Mouse (Mus musculus) hindbrain, embryonic 15.5 days (tissue): ENCODE measurements around the gene Ubxn11. TPM values are rescaled to one million over a fixed set of nuclear protein-coding genes. Genes with fewer than 3 reads are reported as not detected.

ENCODE experiments used
- ATAC-seq: fragments of 200-750 bp; cut with Nextera tagmentation; 2 replicates; pipeline ENCODE4 v1.8.0; 2017; ENCODE audit warnings: low read depth, moderate number of reproducible peaks, moderate TSS enrichment; ENCODE audit not compliant: low FRiP score
- H3K27ac ChIP-seq: fragments of 300-500 bp; sonication (generic); replicated peaks from 2 replicates; pipeline ENCODE4 v1.5.1; 2015; ENCODE audit warnings: mild to moderate bottlenecking, inconsistent platforms
- H3K27me3 ChIP-seq: fragments of 300-500 bp; sonication (generic); 2 replicates; pipeline ENCODE4 v1.6.1; 2015; ENCODE audit warnings: control low read depth, inconsistent platforms
- H3K36me3 ChIP-seq: fragments of 300-500 bp; sonication (generic); 2 replicates; pipeline ENCODE4 v1.6.1; 2015; ENCODE audit warnings: control low read depth, inconsistent platforms
- H3K4me1 ChIP-seq: fragments of 300-500 bp; sonication (generic); replicated peaks from 2 replicates; pipeline ENCODE4 v1.6.1; 2015; ENCODE audit warnings: control low read depth, inconsistent platforms
- H3K4me2 ChIP-seq: fragments of 300-500 bp; sonication (generic); 2 replicates; pipeline ENCODE4 v1.6.1; 2015; ENCODE audit warnings: moderate library complexity, mild to moderate bottlenecking, inconsistent platforms
- H3K4me3 ChIP-seq: fragments of 300-500 bp; sonication (generic); 2 replicates; pipeline ENCODE4 v1.5.1; 2015; ENCODE audit warnings: mild to moderate bottlenecking, inconsistent platforms
- H3K9ac ChIP-seq: fragments of 300-500 bp; sonication (generic); 2 replicates; pipeline ENCODE4 v1.6.1; 2015; ENCODE audit warnings: inconsistent platforms
- H3K9me3 ChIP-seq: fragments of 300-500 bp; sonication (generic); 2 replicates; pipeline ENCODE4 v1.6.1; 2016; ENCODE audit warnings: control low read depth, inconsistent platforms
- WGBS: fragments of 180-500 bp; shearing (Covaris S2); methylation state at CpG from one replicate; pipeline ENCODE4 v1.1.7; 2015; 5-methylcytosine and 5-hydroxymethylcytosine counted together
- polyA plus RNA-seq: library from polyadenylated mRNA; unstranded; fragments of >200 nt; fragmentation: Nextera tagmentation; extraction: Ambion mirVana; gene quantifications from 2 replicates; pipeline ENCODE4 v1.2.1, GENCODE M21; 2015

Ubxn11 gene
- polyA plus RNA-seq, 1 experiment from 2014 or later: 21.3 TPM

GRCm38 (mm10) chr4:134123147-134123546 lies 20.8 kb downstream of the Ubxn11 start:
- Histone ChIP-seq H3K4me3 (no peak overlapping the region), H3K9me3 (no peaks in the 10 kb centered on the region), H3K36me3 (no peaks in the 10 kb centered on the region), H3K9ac (no peak overlapping the region), H3K4me2 (no peak overlapping the region), H3K4me1 (peaks cover 29% of the 10 kb centered on the region), H3K27me3 (no peaks in the 10 kb centered on the region), H3K27ac (no peak overlapping the region)
- 94% methylated on average over 6 of the region's 6 CpGs for whole genome bisulfite sequencing
- ATAC-seq: no peak

- WGBS: 26% methylated on average over 17 of the region's 17 CpGs
- peak overlapping the region; percentile 28 for H3K4me2 ChIP-seq
- H3K4me3 ChIP-seq: no peak overlapping the region
- H3K9me3 ChIP-seq: no peaks in the 10 kb centered on the region
- no peak overlapping the region for H3K27ac ChIP-seq
- no peaks in the 10 kb centered on the region for H3K27me3 ChIP-seq
- no peaks in the 10 kb centered on the region for H3K36me3 ChIP-seq
- peaks cover 32% of the 10 kb centered on the region for H3K4me1 ChIP-seq
- H3K9ac ChIP-seq: no peak overlapping the region
- ATAC-seq: no peak
Measured at GRCm38 (mm10) chr4:134123680-134124551, 21.5 kb downstream of the Ubxn11 start.

- Histone ChIP-seq H3K4me2 (no peak overlapping the region), H3K27me3 (no peaks in the 10 kb centered on the region), H3K27ac (no peak overlapping the region), H3K4me3 (no peak overlapping the region), H3K9ac (no peak overlapping the region), H3K4me1 (peaks cover 38% of the 10 kb centered on the region), H3K36me3 (no peaks in the 10 kb centered on the region), H3K9me3 (no peaks in the 10 kb centered on the region)
- ATAC-seq: no peak
- 88% methylated on average over 15 of the region's 15 CpGs for whole genome bisulfite sequencing
Measured at GRCm38 (mm10) chr4:134125383-134126060, 23.2 kb downstream of the Ubxn11 start.

- 88% methylated on average over 21 of the region's 21 CpGs for WGBS
- peak overlapping the region; percentile 94; the same call in 1 of the 2 replicates for H3K4me2 ChIP-seq
Measured at GRCm38 (mm10) chr4:134126300-134127120, 24.1 kb downstream of the Ubxn11 start.

DNA sequence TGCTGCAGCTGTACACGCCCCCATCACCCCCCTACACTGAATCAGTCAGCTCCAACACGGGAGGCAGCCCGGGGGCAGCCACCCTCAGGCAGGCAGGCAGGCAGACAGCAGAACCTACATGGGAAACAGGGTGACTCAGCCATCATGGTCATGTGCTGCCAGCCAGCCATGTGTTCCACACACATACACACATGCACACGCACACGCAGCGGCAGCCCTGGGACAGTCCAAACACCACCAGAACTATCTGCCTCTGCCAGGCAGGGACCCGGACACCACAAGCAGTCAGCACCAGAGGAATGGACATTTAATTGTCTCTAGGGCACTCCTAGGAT lies 24.7 kb downstream of the Ubxn11 start:
- Histone ChIP-seq H3K36me3 (0 out of 2 replicates have a peak, but pooled peaks cover 7% of the 10 kb centered on the region), H3K9ac (no peak overlapping the region), H3K9me3 (no peaks in the 10 kb centered on the region), H3K4me1 (peaks cover 36% of the 10 kb centered on the region), H3K4me3 (0 out of 2 replicates have a peak overlapping the region, but pooled peaks have one; percentile 93), H3K27ac (no peak overlapping the region), H3K4me2 (peak overlapping the region; percentile 94), H3K27me3 (no peaks in the 10 kb centered on the region)
- ATAC-seq: no peak
- WGBS: 93% methylated on average over 7 of the region's 7 CpGs

More at GRCm38 (mm10) chr4:134126300-134127120, 24.1 kb downstream of the Ubxn11 start:
- no peak overlapping the region for H3K4me3 ChIP-seq
- H3K27me3 ChIP-seq: no peaks in the 10 kb centered on the region
- no peak for ATAC-seq
- H3K27ac ChIP-seq: no peak overlapping the region
- no peaks in the 10 kb centered on the region for H3K9me3 ChIP-seq
- 0 out of 2 replicates have a peak, but pooled peaks cover 7% of the 10 kb centered on the region for H3K36me3 ChIP-seq
- H3K9ac ChIP-seq: no peak overlapping the region
- H3K4me1 ChIP-seq: peaks cover 38% of the 10 kb centered on the region

- Histone ChIP-seq H3K36me3 (0 out of 2 replicates have a peak, but pooled peaks cover 7% of the 10 kb centered on the region), H3K4me3 (peak overlapping the region; percentile 93), H3K27ac (peak overlapping the region; percentile 83; the same call in 1 of the 2 replicates), H3K9ac (peak overlapping the region; percentile 96), H3K4me1 (peaks cover 36% of the 10 kb centered on the region), H3K27me3 (no peaks in the 10 kb centered on the region), H3K9me3 (no peaks in the 10 kb centered on the region), H3K4me2 (peak overlapping the region; percentile 94)
- WGBS: 62% methylated on average over 8 of the region's 8 CpGs
- ATAC-seq: no peak
Measured at GRCm38 (mm10) chr4:134127793-134128192, 25.4 kb downstream of the Ubxn11 start.

DNA sequence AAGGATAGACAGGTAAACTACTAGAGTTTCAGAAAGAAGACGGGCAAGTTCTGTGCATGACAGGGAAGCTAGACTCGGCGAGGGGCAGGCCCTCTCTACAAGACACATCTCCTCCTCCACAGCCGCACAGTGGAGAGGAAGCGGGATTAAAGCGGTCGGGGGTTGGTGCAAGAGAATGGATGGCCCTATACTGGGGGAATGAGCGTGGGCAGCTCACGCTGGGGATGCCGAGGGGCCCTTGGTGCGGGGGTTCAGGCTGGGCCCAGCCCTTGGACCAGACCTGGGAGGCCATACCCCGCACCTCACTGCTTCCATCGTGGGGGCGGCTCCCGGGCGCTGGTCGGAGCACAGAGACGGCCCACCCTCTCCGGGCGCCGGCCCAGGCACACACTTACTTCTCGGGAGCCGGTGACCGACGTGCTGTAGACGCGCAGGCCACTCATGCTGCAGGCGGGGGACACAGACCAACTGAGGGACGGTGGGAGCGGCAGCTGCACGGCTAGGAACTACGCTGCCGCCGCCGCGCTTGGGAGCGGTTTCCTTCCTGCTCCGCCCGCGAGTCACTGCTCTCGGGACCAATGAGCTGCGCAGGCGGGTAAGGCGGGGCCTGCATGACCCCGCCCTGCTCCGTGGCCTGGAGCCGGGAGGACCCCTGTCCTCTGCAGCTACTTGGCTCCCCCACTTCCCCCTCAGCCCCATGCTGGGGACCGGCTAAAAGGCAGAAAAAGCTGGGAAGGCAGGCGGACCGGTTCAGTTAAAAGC lies 26.0 kb downstream of the Ubxn11 start, which contains the start of gene Sh3bgrl3:
Gene Sh3bgrl3 (minus strand): TSS at position 569 of the 762 bp plus-strand sequence.
- Histone ChIP-seq H3K9me3 (no peaks in the 10 kb centered on the region), H3K4me2 (peak within 1 kb of the TSS; percentile 94), H3K36me3 (0 out of 2 replicates have a peak, but pooled peaks cover 7% of the 10 kb centered on the region), H3K4me3 (peak within 1 kb of the TSS; percentile 93), H3K27ac (peak within 1 kb of the TSS; percentile 83), H3K9ac (peak within 1 kb of the TSS; percentile 96), H3K27me3 (no peaks in the 10 kb centered on the region), H3K4me1 (peaks cover 36% of the 10 kb centered on the region)
- WGBS: under 1% methylated on average over 50 of the region's 50 CpGs
- ATAC-seq: peak; percentile 95

DNA sequence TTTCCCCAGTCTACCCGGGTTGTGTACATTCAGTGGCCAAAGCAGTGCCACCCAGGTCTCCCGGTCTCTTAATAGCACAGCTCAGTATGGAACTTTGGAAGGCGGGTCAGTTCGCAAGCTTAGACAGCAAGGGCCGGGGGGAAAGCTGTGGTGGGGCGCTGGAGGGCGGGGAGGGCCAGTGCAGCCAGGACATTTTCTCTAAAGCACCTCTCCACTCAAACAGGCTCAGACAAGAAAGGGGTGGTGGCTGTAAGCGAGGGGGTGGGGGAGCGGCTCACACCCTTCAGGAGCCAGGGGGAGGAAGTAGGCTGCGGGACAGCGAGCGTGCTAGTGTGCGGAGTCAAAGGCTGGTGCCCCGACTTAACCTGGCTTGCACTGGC lies 26.6 kb downstream of the Ubxn11 start:
- Histone ChIP-seq H3K9me3 (no peaks in the 10 kb centered on the region), H3K36me3 (0 out of 2 replicates have a peak, but pooled peaks cover 7% of the 10 kb centered on the region), H3K4me1 (peaks cover 34% of the 10 kb centered on the region), H3K27me3 (no peaks in the 10 kb centered on the region), H3K4me3 (peak overlapping the region; percentile 93), H3K4me2 (peak overlapping the region; percentile 94), H3K9ac (peak overlapping the region; percentile 96), H3K27ac (peak overlapping the region; percentile 83)
- ATAC-seq: peak; percentile 65
- WGBS: 7% methylated on average over 14 of the region's 14 CpGs

GRCm38 (mm10) chr4:134129482-134129881 lies 27.1 kb downstream of the Ubxn11 start:
- WGBS: 51% methylated on average over 6 of the region's 6 CpGs
- peak overlapping the region; percentile 93; the same call in 1 of the 2 replicates for H3K4me3 ChIP-seq
- H3K9ac ChIP-seq: no peak overlapping the region; the same call in 1 of the 2 replicates

DNA sequence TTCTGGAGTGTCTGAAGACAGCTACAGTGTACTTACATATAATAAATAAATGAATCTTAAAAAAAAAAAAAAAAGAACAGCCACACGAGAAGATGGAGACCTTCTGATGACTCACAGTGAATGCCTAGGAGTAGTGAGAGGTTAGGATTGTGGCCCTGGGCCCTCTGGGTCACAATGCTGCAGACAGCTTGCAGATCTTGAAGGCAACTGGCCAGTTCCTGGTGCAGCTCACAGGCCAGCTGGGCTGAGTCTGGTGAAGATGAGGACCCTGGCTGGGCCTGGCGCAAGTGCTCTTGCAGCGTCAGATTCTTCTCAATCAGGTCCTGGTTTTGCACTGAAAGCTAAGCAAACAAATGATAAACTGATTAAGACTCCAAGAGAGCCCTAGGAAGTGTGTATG lies 29.7 kb downstream of the Ubxn11 start:
- H3K4me1 ChIP-seq: peaks cover 19% of the 10 kb centered on the region
- H3K9ac ChIP-seq: no peak overlapping the region
- H3K9me3 ChIP-seq: no peaks in the 10 kb centered on the region
- no peaks in the 10 kb centered on the region for H3K27me3 ChIP-seq
- no peak overlapping the region for H3K4me2 ChIP-seq
- H3K27ac ChIP-seq: no peak overlapping the region
- 0 out of 2 replicates have a peak, but pooled peaks cover 7% of the 10 kb centered on the region for H3K36me3 ChIP-seq
- ATAC-seq: no peak
- WGBS: 96% methylated on average over 3 of the region's 3 CpGs
- no peak overlapping the region for H3K4me3 ChIP-seq

More at GRCm38 (mm10) chr4:134129482-134129881, 27.1 kb downstream of the Ubxn11 start:
- Histone ChIP-seq H3K9me3 (no peaks in the 10 kb centered on the region), H3K4me2 (peak overlapping the region; percentile 94), H3K27me3 (no peaks in the 10 kb centered on the region), H3K36me3 (0 out of 2 replicates have a peak, but pooled peaks cover 7% of the 10 kb centered on the region), H3K27ac (peak overlapping the region; percentile 83; the same call in 1 of the 2 replicates), H3K4me1 (peaks cover 29% of the 10 kb centered on the region)
- ATAC-seq: no peak
